Mouse (Mus musculus): ENCODE results near the gene Mpz.

- TF ChIP-seq CTCF (IDR thresholded peaks at IDR 0.05; ENCODE audit: low read depth, low read length) (no peak), GATA1 (IDR thresholded peaks at IDR 0.05; ENCODE audit: borderline replicate concordance, low read length) (no peak), TAL1 (conservative IDR thresholded peaks at IDR 0.05; ENCODE audit: low read depth, low read length) (no peak), POLR2AphosphoS5 (IDR thresholded peaks at IDR 0.05; ENCODE audit: insufficient replicate concordance, low read depth, low read length) (no peak)
Observed at GRCm38 (mm10) chr1:171150838-171151391, 404 bp downstream of the Mpz start.

Measured in G1E (cell line).